Mouse (Mus musculus): Measurements from ENCODE around the gene 4933430I17Rik.

- no peak for TF ChIP-seq CTCF (IDR thresholded peaks at IDR 0.05; ENCODE audit: low read depth, low read length)
- TF ChIP-seq POLR2A (IDR thresholded peaks at IDR 0.05; ENCODE audit: insufficient read depth, low read length): no peak
- no peak for TF ChIP-seq EP300 (IDR thresholded peaks at IDR 0.05; ENCODE audit: insufficient read depth, low read depth, low read length)
Observed at GRCm38 (mm10) chr4:62570029-62570428, 44.9 kb downstream of the 4933430I17Rik start.
